Mouse (Mus musculus) adrenal gland, adult 2 months (tissue): Measurements from ENCODE around the gene Clint1. TPM values are rescaled to one million over a fixed set of nuclear protein-coding genes. Genes with fewer than 3 reads are reported as not detected.
A peak's percentile ranks its signal among the peaks of the same experiment; 100 is the strongest.

Source experiments
- DNase-seq: peaks from one replicate; pipeline ENCODE4 v3.0.0; 2021
- long read RNA-seq: library from polyadenylated mRNA; stranded (forward); transcript quantifications from one replicate; pipeline ENCODE4 v2.0.0, GENCODE M21; 2021
- polyA plus RNA-seq: library from polyadenylated mRNA; depleted of rRNA; stranded (reverse); fragments of >200 nt; gene quantifications from 2 replicates; pipeline ENCODE4 v1.2.3, GENCODE M21; 2012; rRNA removed
- total RNA-seq, 2 experiments: library from RNA; stranded (reverse); gene quantifications; 2 replicates each; pipeline ENCODE4 v1.2.3; 2021

The Clint1 gene
- total RNA-seq (10 to 100 TPM; 61.2 to 99.1 TPM), polyA plus RNA-seq (26.1 and 41.4 TPM in 2 replicates)
- long read RNA-seq, transcript Clint1-202 (12 exons, 3,365 nt) = minor isoform, 18 of 86 reads
- long read RNA-seq, transcript Clint1-201 (12 exons, 3,311 nt) = major isoform, 51 of 86 reads
- long read RNA-seq, partial matches to known transcripts = 5 of 86 reads
- long read RNA-seq, other reads (novel, unspliced or antisense) = 12 of 86 reads

- DNase-seq = peak; percentile 90
These were observed at the start of gene Clint1 for GRCm38 (mm10) chr11:45851516-45852123. Clint1 (plus strand) TSS chr11:45852051.

- no peak for DNase-seq
These were observed 47.8 kb upstream of the Clint1 start for GRCm38 (mm10) chr11:45804068-45804467.

- DNase-seq = peak; percentile 52
These were observed 46.5 kb upstream of the Clint1 start for GRCm38 (mm10) chr11:45805312-45805772.

GRCm38 (mm10) chr11:45805810-45806209 is 46.0 kb upstream of the Clint1 start:
- DNase-seq = no peak

- DNase-seq = no peak
These were observed 45.6 kb upstream of the Clint1 start for GRCm38 (mm10) chr11:45806264-45806663.

- no peak for DNase-seq
These were observed 45.0 kb upstream of the Clint1 start for GRCm38 (mm10) chr11:45806809-45807208.

GRCm38 (mm10) chr11:45807820-45808219 is 44.0 kb upstream of the Clint1 start:
- no peak for DNase-seq

GRCm38 (mm10) chr11:45809424-45809823 is 42.4 kb upstream of the Clint1 start:
- DNase-seq = no peak

- DNase-seq = no peak
These were observed 41.8 kb upstream of the Clint1 start for GRCm38 (mm10) chr11:45810056-45810455.

- DNase-seq = no peak
These were observed 41.0 kb upstream of the Clint1 start for GRCm38 (mm10) chr11:45810805-45811204.

- DNase-seq = no peak
These were observed 36.2 kb upstream of the Clint1 start for GRCm38 (mm10) chr11:45815603-45816002.

GRCm38 (mm10) chr11:45816712-45817111 is 35.1 kb upstream of the Clint1 start:
- no peak for DNase-seq

GRCm38 (mm10) chr11:45817996-45818395 is 33.9 kb upstream of the Clint1 start:
- DNase-seq = no peak

GRCm38 (mm10) chr11:45820930-45821329 is 30.9 kb upstream of the Clint1 start:
- no peak for DNase-seq

- no peak for DNase-seq
These were observed 21.7 kb upstream of the Clint1 start for GRCm38 (mm10) chr11:45830112-45830511.

- DNase-seq = no peak
These were observed 21.0 kb upstream of the Clint1 start for GRCm38 (mm10) chr11:45830743-45831310.

- DNase-seq = no peak
These were observed 20.2 kb upstream of the Clint1 start for GRCm38 (mm10) chr11:45831476-45832143.

- no peak for DNase-seq
These were observed 16.1 kb upstream of the Clint1 start for GRCm38 (mm10) chr11:45835625-45836255.

GRCm38 (mm10) chr11:45837257-45837817 is 14.5 kb upstream of the Clint1 start:
- DNase-seq = no peak

GRCm38 (mm10) chr11:45838450-45838849 is 13.4 kb upstream of the Clint1 start:
- no peak for DNase-seq

- DNase-seq = no peak
These were observed 11.5 kb upstream of the Clint1 start for GRCm38 (mm10) chr11:45840332-45840731.

GRCm38 (mm10) chr11:45846008-45846407 is 5.8 kb upstream of the Clint1 start:
- no peak for DNase-seq
